Mouse (Mus musculus): ENCODE data around the gene Myf5.

Gene Myf5

DNA sequence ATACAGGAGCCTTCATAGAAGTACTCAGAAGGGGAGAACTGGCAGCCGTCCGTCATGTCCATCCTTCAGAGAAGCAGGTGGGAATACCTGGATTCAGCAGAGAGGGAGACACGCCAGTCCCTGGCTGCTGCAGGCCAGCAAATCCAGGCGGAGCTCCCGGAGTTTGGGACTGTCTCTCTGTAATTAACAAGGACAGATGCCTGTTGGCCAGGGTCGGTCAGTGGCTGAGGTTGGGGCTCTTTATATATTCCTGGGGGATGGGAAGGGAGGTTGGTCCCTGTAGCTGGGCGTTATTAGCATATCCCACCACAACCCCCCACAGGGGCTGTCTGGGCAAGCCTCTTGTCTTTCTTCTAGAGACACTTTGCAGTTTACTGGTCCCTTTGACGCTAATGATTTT lies at the start of gene Myf5:
Gene Myf5, minus strand, starts transcription at position 265 of the 400 bp plus-strand sequence.
- DNase-seq, result no peak

DNA sequence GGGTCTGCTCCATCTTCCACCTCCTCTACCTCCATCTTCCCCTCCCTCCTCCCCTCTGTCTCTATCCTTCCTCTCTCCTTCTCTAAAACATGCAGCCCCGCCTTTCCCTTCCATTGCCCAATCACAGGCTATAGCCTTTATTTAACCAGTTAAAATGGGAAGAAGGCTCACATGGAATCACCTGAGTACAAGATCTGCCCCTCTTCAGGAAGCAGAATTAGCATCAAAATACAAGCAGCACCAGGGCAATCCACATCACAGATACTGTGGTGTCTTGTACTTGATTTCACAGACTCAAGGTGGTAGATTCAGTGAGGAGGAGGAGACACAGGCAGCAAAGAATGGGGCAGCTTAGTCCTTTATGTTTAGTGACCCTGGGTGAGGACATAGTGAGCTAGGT lies 42.8 kb upstream of the Myf5 start:
- no peak for DNase-seq

DNA sequence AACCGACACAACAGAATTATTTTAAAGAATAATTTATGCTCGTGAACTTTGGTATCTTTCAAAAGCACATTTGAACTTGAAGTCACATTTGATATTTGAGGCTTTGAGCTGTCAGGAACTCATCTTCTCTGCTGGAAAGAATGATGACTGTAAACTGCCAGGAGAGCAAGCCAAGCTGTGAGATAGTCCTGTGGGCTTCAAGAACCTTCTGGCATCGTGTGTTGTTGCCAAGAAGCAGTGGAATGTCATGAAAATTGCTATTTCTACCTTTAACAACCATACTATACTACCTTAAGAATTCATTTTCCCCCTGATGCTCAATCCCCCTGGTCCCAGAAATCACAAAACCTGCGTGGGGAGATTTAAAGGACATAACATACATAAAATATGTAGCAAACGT lies 33.3 kb upstream of the Myf5 start:
- DNase-seq, result no peak

DNA sequence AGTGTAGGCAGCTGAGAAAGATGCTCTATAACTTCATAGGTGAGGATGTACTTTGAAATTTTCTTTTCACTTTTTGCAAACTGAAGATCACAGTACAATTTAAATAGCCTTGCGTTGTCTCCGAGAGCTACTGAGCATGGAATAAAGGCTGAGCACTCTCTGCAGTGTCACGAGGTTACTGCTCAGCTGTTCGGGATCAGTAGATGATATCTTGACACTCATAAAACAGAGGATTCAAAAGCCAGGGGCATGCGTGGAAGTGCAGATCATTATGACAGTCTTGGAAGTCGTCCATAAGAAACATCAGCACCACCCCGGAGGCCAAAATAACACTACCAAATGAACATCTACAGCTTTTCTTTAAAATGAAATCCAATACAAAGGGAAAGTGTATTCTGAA lies 30.7 kb upstream of the Myf5 start:
- DNase-seq, result no peak

DNA sequence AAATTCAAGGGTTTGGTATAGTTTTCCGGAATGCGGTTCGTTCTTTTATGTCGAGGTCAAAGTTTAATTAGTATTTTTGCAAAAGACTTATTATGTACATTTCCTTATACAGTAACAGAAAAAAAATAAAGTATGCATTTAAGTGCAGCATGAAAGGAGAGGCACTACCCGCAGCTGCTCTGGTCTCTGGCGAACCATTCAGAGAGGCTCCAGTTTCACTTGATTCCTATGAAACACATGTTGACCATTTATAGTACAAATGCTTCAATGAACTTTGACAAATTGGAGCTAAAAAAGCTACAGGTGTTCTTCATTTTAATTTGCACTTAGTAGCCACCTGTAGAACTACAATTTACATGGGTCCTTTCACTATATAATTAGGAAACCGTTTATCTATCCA lies 28.8 kb upstream of the Myf5 start:
- no peak for DNase-seq

DNA sequence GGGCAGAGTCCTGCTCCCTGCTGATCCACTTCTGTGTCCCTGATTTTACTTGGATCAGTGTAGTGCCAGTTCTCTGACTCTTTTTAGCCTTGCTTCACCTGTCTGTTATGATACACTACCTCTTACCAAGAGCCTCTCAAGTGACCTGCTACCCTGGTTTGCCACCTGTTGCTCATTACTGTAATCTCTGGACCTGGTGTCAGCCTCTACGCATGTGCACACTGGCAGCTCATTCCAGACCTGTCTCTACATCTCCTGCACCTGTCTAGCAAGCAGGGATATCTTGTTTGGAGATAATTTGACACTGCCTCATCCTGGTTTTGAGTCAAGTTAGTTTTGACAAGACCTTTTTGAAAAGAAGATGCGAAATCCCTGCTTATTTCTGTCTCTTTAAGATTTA lies 20.5 kb upstream of the Myf5 start:
- DNase-seq, result no peak

DNA sequence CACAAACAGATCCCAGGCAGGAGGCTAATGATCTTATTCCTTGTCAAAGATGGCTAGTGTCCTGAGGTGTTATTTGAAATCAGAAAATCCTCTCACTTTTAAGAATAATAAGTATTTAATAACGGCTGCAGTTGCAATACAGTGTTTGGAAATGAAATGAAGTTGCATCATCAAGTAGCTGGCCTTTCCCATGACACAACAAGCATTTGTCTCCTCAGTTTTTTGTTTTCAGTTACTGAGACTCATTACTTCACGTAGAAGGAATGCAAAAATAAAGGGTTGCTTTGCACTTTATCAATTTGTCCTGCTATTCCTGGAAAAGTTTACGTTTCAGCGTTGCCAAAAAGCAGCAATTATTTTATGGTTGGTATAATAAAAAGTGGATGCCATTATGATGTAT lies 17.5 kb upstream of the Myf5 start:
- no peak for DNase-seq

DNA sequence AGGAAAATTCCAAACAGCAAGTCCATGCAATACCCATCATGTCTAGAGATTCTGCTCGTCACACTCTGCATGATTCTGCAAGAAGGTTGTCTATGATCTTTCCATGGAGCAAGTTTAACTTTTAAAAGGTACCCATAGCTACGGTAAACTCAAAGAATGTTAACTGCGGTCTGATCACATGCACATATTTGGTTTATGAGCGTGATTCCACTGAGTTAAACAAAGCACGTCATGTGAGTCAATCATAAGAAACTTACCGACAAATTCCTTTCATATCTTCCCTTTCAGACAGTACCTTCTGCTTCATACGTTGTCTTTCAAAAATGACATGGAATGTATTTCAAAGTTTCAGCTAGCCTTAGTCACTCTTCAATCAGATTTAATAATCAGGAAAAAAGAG lies 16.3 kb upstream of the Myf5 start:
- DNase-seq, result no peak

DNA sequence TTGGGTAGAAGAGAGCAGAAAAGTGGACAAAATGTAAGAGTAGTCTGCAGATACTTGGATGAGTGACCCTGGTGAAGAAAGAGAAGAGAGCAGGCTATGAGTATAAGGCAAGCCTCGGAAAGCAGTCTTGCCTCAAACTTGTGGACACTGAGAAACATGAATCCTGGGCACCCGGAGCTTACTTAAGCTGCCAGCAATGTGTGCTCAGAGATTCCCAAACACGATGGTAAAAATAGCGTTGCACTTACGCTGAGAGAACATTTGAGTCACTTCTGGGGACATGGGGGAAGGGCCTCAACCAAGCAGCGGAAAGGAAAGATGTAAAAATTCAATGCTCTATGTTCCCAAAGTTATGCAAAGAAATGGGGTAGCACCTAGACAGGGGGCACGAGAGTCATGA lies 13.7 kb upstream of the Myf5 start:
- no peak for DNase-seq

DNA sequence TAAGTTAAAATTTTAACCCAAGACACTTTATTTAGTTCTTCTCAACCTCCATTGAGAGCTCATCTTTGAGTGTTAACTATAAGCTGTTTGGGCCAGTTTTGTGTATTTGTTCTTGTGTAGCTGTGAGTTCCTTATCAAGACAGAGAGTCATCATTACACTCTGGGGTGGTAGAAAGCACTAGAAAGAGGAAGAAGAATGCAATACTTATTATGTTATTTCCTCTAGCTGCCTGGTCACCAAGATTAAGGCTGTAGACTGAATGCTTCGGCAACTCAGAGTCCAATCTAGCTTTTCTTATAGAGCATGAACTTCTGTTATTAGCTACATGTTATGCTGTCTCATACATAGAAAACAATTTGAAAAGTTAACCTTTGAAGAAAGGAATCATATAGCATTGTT lies 10.5 kb upstream of the Myf5 start:
- no peak for DNase-seq

DNA sequence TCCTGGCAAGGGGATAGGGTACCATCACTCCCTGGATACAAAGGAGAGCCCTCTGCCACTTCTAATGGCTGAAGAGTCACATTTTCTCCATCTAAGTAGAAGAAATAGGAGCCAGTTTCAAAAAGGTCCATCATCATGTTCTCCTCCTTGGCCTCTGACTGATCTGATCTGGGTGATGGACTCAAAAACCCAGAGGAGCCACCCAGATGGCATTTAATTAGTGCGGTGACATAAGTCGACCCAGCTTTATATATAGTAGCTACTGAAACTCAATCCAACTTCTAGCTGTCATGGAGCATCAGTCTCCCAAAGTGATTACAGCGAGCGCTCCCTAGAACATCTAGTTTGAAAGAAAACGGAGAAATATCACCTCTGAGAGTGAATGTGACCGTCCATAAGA lies 8.6 kb upstream of the Myf5 start, which contains the start of gene Myf6:
Gene Myf6, minus strand, starts transcription at position 170 of the 400 bp plus-strand sequence.
- DNase-seq, result no peak

DNA sequence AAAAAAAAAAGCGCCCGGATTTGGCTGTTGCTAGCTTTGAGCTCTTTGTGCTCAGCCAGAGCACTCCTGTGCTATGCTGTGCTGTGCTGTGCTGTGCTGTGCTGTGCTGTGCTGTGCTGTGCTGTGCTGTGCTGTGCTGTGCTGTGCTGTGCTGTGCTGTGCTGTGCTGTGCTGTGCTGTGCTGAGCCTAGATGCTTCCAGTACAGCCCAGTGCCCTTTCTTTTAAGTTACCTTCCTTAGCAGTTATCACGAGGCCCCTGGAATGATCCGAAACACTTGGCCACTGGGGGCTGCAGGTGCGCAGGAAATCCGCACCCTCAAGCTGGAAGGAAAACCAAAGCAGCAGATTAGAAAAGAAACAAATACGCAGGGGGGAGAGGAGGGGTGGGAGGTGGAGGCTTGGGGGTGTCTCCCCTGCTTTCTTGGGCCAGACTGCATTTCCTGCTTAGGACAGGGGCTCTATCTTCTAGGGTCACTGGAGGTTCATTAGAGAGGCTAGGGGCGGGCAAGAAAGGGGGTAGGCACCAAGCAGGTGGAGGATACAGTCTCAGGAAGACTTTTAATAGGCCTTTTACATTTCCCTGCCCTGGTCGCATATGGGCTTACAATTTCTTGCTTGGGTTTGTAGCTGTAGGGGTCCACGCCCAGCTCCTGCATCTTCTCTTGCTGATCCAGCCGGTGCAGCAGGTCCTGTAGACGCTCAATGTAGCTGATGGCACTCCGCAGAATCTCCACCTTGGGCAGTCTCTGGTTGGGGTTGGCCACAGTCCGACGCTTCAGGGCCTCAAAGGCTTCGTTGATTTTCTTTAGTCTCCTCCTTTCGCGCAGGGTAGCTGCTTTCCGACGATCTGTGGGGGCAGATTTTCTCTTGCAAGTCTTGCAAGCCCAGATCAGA lies 7.9 kb upstream of the Myf5 start:
- DNase-seq, result no peak

DNA sequence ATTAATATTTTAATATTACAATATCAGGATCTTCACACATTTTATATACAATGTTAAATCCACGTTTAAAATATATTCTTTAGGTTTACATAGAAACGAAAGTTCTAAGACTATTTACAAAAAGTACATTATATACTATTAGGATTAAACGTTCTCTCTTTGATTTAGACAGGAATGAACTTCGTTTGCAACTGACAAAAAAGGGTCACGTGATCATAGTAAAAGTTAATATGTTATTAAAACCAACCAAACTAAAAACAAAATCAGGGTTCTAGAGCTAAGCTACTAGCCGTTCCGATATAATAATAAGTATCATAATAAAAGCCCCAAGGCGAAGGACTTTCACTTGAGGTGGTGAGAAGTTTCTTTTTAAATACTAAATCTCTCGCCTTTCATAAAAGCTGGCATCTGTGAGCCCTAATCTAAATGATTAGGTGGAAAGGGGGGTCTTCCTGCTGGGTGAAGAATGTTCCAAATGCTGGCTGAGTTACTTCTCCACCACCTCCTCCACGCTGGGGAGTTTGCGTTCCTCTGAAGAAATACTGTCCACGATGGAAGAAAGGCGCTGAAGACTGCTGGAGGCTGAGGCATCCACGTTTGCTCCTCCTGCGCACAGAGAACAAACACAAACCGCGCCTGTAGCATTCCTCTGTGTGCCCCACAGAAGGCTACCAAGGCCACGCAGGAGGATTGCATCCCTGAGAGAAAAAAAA lies 7.1 kb upstream of the Myf5 start:
- DNase-seq, result no peak

DNA sequence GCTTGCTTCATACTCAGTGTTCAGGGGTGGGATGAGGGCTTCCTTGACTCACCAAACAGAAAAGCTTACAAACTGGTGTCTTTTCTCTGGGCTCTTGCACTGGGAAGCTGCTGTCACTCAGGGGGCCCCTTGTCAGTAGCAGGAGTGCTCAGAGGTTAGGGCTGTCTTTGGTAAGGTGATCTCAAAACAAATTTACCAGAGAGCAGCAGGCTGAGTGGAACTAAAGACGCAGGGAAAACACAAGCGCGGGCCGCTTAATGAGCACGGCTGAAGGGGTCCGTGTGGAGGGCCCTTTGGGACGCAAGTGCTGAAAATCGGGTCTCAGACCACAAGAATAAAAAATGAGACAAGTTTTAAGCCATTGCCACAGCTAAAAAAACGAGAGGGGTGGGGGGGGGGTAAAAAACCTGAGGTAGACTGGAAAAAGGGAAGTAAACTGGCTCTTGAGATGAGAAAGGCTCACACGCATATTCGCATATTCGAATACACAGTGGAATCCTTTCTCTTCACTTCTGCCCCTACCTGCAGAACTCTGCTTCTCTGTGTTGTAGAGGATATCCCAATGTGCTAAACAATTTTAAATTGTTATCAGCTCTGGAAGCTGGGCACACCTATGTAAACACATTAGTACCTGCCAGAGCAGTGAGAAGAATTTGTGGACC lies 2.9 kb upstream of the Myf5 start:
- DNase-seq, result no peak

DNA sequence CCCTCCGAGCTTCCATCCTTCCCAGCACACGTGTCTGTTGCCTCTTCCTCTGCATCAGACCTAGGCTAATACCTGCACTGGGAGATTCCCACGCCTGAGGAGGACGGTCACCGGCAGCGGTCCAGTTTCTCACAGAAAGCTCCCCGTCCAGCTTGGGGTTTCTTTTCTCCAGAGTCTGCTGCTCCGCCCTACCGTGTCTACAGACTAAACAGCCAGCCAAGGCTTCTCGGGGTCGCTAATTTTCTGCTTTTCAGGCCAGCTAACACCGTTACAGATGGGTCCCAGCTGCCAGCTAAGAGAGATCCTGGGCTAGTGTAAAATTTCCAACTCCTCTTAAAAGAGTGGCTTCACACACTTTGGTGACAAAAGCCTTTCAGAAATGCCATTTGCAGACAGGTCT lies 836 bp upstream of the Myf5 start:
- no peak for DNase-seq

DNA sequence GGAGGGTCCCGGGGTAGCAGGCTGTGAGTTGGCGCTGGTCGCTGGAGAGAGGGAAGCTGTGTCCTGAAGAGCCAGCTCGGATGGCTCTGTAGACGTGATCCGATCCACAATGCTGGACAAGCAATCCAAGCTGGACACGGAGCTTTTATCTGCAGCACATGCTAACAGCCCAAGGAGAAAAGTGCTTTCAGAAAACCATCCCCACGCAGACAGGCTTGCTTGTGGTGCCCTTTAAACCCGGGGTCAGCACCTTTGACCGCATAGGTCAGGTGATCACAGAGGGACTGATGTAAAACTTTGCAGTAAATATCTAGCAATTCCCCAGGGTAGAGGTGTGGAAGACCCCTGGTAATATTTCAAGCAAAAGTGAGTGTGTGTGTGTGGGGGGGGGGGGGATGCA lies 1.9 kb downstream of the Myf5 start:
- no peak for DNase-seq

DNA sequence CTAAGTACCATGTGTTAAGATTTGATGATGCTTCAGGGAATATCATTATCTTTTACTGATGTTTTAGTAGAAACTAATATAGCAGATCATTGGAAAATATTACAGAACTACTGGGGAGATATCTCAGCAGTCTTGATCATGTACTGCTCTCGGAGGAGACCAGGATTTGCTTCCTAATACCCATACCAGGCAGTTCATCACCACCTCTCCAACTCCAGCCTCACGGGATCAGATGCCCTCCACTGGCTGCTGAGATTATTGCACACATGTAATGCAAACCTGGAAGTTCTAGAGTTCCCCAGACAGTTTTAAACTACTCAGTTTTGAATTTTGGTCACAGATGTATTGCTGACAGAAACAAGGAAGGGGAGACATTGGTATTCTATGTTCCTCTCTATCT lies 12.4 kb downstream of the Myf5 start:
- no peak for DNase-seq

DNA sequence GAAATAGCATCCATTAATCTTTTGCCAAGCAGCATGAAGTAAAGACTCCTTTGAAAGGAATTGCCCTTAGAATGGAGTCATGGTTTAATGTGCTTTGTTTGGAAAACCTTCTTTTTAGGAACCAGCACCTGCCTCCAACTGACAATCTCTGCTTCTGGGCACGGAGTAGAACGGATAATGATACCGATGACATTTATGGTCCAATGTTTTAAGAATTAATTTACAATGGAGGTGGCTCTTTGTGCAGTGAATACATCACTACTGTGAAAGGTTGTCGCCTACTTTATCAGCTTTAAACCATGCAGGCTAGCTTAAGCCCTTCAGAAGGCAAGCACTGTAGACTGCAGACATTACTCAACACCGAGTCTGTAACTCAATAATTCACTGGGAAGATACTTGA lies 14.2 kb downstream of the Myf5 start:
- DNase-seq, result no peak

DNA sequence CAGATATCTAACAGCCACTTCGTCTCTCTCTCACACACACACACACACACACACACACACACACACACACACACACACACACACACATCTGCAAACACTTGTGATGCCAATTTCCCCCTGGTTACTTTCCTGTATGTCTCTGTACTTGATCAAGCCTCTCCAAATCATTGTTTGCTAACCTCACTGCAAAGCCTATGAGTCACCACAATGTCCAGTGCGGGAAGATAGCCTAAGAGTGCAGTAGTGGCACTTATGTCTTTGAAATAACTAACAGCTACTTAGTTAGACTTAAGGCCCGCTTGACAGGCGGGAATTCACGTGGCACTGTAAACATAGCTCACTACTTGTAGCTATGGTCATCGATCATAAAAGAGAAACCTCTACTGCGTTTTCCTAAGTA lies 18.1 kb downstream of the Myf5 start:
- no peak for DNase-seq

DNA sequence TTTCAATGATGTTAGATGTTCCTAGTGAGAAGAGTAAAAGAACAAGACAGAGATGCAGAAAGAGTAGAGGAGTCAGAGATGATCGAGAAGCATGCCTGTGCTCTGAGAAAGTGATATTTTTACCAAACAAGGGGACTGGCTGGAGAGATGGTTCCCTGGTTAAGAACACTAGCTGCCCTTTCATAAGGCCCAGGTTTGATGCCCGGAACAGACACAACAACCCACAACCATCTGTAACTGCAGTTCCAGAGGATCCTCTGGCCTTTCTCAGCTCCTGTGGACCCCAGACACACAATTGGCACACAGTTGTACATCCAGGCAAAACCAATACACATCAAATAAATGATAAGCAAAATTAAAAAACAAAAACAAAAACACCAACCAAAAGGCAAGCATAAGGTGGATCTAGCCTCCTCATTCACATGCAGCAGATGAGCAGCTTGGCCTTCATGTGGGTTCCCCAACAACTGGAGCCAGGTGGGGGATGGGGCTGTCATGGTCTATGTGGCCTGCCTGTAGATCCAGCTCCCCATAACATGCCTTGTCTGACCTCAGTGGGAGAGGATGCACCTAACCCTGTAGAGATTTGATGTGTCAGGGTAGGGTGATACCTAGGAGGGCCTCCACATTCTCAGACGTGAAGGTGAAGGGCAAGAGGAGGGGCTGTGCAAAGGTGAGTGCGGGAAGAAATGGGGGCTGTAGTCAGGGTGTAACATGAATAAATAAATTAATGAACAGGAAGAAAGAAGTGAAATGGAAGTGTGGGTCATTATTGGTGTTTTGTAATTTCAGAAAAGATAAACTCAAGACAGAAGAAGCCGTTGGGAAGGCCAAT lies 36.2 kb downstream of the Myf5 start:
- DNase-seq, result no peak

DNA sequence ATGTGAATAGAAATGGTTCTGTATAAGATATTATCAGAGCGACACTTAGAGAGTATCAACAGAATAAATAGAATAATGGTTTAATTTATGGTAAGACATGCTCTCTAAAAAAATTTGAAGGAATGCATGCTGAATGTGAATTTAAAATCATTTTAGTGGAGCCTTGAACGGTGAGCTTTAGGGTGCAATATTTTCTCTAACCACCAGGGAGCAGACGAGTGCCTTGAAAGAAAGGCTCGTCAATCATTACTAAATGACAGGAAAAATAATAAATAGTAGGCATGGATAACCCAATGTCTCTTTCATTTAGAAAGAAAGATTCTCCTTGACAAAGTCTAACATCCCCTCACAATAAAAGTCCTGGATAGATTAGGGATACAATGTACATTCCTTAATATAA lies 43.2 kb downstream of the Myf5 start:
- no peak for DNase-seq

DNA sequence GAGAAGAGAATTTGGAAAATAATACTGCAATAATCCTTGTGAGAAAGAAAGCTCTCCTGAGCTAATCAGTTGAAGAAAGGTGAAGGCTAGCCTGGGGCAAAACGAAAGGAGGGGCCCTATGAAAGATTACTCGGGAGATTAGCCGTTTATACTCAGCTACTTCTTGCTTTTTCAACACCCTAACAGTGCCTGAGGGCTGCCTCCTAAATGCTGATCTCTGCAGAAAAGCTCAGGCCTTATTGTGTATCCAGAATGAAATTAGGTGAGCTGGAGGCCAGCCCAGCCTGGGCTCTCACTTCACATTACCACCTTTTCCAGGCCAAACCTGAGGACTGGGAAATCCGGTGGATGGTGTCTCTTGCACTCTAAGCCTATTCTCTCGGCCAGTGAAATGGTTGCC lies 49.0 kb downstream of the Myf5 start:
- DNase-seq, result no peak
